Mouse (Mus musculus) liver, adult (tissue): ENCODE measurements around the gene Cts8.

ENCODE experiments used
- GATA4 ChIP-seq: IDR thresholded peaks from 2 replicates; pipeline ENCODE4 v1.6.1; 2014; ENCODE audit warnings: mild to moderate bottlenecking, low read length; ENCODE audit not compliant: insufficient replicate concordance

Cts8 gene

DNA sequence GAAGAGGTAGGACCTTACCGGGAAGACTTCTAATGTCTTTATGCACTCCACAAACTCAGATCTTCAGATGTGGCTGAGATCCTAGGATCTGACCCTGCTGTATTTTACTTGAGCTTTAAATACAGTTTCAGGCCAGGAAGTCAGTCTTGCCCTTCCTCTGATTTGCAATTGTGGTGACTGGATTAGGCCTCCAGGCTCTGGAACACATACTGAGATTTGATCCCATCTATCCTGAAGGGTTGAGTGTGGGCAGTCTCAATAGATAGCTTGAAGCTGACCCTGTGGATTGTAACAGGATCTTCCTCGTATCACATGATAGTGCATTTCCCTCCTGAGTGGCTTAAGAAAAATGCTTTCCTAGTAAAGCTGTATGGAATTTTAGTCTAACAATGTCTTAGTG, at the start of gene Cts8:
Gene Cts8 (minus strand): TSS at position 101 of the 400 bp plus-strand sequence.
- no peak for TF ChIP-seq GATA4

DNA sequence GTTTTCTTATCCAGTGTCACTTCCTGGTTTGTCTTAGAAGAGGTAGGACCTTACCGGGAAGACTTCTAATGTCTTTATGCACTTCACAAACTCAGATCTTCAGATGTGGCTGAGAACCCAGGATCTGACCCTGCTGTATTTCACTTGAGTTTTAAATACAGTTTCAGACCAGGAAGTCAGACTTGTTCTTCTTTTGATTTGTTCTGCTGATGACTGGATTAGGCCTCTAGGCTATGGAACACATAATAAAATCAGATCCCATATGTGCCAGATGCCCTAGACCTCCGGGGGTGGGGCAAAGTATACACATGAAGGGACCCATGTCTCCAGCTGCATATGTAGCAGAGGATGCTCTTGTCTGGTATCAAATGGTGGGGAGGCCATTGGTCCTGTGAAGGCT, 33.6 kb upstream of the Cts8 start, which contains the start of gene Gm49398:
Gene Gm49398 (minus strand): TSS at position 101 of the 400 bp plus-strand sequence.
- no peak for TF ChIP-seq GATA4

DNA sequence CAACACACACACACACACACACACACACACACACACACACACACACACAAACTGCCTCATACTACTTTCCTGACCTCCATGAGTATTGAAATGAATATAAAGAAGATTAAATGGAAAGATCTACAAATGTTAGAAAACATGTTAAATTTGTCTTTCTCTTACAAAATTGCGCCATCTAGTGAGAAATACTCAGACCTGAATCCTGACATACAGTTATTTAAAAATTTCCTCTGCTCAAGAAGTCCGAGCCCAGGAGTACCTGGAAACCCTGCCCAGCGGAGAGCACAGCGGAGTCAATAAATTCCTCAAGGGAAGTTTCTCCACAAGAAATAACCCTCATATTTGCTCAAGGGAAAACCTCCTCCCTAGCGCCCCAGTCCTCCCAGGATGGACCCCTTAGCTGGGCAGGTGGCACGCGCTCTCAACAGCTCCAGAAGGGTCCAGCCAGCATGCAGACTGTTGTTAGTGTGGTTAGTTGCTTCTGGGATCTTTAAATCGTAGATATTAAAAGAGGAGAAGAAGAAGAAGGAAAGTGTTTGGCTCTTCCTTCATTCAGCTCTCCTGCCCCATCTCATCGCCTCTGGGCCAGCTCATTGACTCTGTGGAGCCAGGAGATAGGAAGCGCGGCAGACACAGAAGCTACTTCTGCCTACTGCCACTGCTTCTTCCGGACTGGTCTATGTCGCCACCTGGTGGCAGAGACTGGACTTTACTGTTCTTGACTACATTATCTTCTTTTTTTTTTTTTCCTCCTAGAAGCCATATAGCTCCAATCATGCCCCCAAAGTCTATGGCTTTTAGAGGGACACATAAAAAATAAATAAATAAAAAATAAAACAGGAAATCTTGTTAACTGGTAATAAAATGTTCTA, 13.8 kb downstream of the Cts8 start:
- TF ChIP-seq GATA4: no peak

DNA sequence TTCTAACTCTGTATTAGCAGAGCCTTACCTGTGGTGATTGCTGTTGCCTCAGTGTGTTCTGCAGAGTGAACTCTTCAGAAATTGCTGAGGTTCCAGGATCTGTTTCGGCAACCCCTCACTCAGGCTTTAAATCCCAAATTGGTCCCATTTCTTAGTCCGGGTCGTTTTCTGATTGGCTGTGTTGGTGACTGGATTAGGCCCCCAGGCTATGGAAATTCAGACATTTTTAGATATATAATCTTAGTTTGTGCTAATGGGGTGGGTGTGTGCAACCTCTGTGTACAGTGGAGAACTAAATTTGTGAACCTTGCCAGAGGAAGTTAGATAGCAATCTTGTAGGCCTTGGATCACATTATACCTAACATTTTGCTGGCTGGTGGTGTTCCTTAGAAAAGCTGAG, 51.8 kb downstream of the Cts8 start, which contains the start of gene Cts6:
Gene Cts6 (minus strand): TSS at position 101 of the 400 bp plus-strand sequence.
- no peak for TF ChIP-seq GATA4
